Mouse (Mus musculus) left cerebral cortex, adult 2 months (tissue): ENCODE results near the gene Rab33b. TPM values are rescaled to one million over a fixed set of nuclear protein-coding genes. Genes with fewer than 3 reads are reported as not detected.

Experiments used
- DNase-seq, 2 experiments: peaks; one replicate each; pipeline ENCODE4 v3.0.0; 2021 to 2022; ENCODE audit warnings: low spot score in 2 of 2, mixed read lengths in 1 of 2; ENCODE audit errors: extremely low spot score in 1 of 2
- H3K27ac ChIP-seq: fragments of 200-600 bp; 2 replicates; pipeline ENCODE4 v1.8.1; 2022
- H3K4me3 ChIP-seq: fragments of 200-600 bp; 2 replicates; pipeline ENCODE4 v1.8.1; 2022
- CTCF ChIP-seq: fragments of 200-600 bp; IDR thresholded peaks from 2 replicates; pipeline ENCODE4 v1.8.1; 2022; ENCODE audit warnings: antibody characterized with exemption, mild to moderate bottlenecking, moderate library complexity
- intact Hi-C: fragments of 180-260 bp; cut with DNase I; formaldehyde crosslinking; loops from one replicate; pipeline ENCODE4 v1.15.1; 2025
- total RNA-seq, 2 experiments: library from RNA; stranded (reverse); gene quantifications; 2 replicates each; pipeline ENCODE4 v1.2.3; 2021

Rab33b gene
- total RNA-seq, 2 experiments from 2014 or later: 19.2 to 20.8 TPM

DNA sequence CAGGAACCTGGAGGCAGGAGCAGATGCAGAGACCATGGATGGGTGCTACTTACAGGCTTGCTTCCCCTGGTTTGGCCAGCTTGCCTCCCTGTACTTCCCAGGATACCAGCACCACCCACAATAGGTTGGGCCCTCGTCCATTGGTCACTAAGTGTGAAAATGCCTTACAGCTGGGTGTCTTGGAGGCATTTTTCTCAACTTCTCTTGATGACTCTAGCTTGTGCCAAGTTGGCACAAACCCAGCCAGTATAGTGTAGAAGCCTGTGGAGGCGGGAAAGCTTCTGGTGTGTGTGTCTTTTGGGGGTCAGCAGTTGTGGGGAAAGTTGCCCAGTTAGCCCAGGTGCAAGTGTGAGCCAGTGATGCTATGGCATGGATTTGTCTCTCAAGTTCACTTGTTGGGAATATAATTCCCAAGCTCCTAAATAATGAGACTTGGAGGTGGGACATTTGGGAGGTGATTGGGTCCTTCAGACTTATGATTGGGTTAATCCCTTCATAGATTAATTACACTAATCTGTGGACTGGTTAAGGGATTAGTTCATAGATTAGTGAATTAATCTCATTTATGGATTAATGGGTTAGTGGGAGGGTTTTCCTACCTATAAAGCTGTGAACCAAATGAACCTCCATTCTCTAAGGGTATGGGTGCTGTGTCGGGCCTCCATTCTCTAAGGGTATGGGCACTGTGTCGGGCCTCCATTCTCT, 2.9 kb downstream of the Rab33b start:
- no peak overlapping the region for H3K27ac ChIP-seq
- no peak for TF ChIP-seq CTCF
- intact Hi-C loops: loop anchor here (10.0 kb wide), 1 partner anchor 168 kb away; no protein-coding TSS in a partner anchor
- H3K4me3 ChIP-seq: no peak overlapping the region
- DNase-seq: no peak

DNA sequence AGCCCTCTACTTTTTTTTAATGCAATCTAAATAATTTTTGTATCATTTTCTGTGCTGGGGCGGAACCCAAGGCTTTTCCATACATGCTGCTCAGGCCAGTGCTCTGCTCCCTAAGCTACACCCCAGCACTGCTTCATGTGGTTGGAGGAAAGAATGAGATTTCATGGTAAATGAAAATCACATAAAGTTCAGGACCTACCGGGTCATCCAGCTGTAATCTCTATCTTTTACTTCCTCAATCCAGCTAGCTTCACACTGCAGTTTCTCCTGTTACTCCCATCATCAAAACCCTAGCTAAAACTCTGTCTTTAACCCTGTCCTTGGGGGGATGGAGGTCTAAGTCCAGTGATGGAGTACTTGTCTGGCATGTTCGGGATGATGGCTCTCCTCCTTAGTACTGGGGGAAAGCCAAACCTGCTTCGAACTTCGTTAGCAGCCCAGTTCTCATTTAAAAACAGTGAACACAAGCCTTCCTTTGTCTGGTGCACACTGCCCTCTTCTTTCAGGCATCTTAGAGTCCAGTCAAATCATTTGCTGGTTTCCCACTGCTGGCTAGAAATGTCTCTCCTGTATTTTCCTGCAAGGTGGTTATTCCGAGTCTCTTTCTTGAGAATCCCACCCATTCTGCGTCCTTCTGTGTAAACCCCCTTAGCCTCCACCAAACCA, 6.5 kb downstream of the Rab33b start:
- H3K4me3 ChIP-seq: no peak overlapping the region
- no peak for TF ChIP-seq CTCF
- no peak for DNase-seq
- H3K27ac ChIP-seq: peak overlapping the region; percentile 36; the same call in 1 of the 2 replicates
- intact Hi-C loops: no loop called here

- H3K4me3 ChIP-seq: no peak overlapping the region
- intact Hi-C loops: no loop called here
- TF ChIP-seq CTCF: no peak
- H3K27ac ChIP-seq: no peak overlapping the region
- no peak for DNase-seq
Observed at GRCm38 (mm10) chr3:51493272-51493838, 9.6 kb downstream of the Rab33b start.

- TF ChIP-seq CTCF: no peak
- Histone ChIP-seq H3K27ac (no peak overlapping the region), H3K4me3 (no peak overlapping the region)
- intact Hi-C loops: no loop called here
- no peak for DNase-seq
Observed at GRCm38 (mm10) chr3:51494466-51494865, 10.7 kb downstream of the Rab33b start.

DNA sequence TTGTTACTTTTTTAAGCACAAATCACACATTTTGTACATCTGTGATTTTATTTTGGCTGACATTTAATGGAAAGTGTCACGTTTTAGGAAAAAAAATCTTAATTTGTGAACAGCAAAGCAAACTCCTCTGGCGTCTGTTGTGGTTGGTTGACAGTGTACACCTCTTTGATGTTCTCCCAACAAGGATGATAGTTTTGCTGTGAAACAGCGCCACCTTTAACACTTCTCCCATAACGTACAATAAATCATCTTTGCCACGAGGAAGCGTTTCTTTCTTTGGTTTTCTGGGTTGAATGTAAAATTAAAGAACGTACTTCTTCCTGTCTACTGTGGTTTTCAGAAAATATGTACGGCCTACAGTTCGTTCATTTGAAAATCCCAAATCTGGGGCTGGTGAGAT, 11.9 kb downstream of the Rab33b start:
- H3K27ac ChIP-seq: no peak overlapping the region
- DNase-seq: no peak
- intact Hi-C loops: no loop called here
- H3K4me3 ChIP-seq: no peak overlapping the region
- no peak for TF ChIP-seq CTCF

DNA sequence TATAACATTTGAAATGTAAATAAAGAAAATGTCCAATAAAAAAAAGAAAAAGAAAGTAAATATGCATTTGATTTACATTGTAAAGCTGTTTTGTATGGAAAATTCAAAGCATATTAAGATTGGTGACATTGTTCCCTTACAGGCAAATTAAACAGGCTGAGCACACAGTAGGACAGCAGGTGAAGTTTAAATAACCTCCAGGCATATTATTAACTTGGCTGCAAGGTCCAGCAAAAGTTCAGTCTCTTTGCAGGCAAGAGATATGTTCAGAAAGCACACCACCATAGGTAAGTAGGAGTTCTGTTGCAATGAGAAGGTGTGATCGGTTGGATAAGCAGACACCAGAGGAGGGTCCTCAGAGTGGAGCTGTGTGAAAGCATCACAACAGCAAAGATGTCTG, 14.3 kb downstream of the Rab33b start:
- Histone ChIP-seq H3K27ac (no peak overlapping the region), H3K4me3 (no peak overlapping the region)
- intact Hi-C loops: no loop called here
- no peak for TF ChIP-seq CTCF
- DNase-seq: no peak

GRCm38 (mm10) chr3:51498659-51499058, 14.9 kb downstream of the Rab33b start:
- TF ChIP-seq CTCF: no peak
- no peak for DNase-seq
- H3K4me3 ChIP-seq: no peak overlapping the region
- 0 out of 2 replicates have a peak overlapping the region, but pooled peaks have one; percentile 32 for H3K27ac ChIP-seq
- intact Hi-C loops: no loop called here

DNA sequence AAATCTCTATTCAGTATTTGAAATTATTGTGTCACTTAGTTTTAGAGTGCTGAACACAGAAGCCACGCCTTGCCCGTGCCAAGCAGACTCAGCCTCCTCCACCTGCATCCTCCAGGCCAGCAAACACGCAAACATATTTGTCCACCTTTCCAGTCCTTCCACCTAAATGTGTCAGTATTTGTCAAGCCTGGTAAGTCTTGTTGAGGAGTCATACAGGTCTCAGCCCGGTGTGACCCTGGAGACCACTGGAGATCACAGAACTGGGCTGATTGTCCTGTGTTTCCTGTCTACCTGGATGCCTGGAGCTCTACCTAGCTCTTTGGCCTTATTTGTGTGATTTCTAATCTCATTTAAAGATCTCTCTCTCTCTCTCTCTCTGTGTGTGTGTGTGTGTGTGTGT, 16.2 kb downstream of the Rab33b start:
- TF ChIP-seq CTCF: no peak
- Histone ChIP-seq H3K4me3 (no peak overlapping the region), H3K27ac (no peak overlapping the region)
- intact Hi-C loops: no loop called here
- DNase-seq: no peak

DNA sequence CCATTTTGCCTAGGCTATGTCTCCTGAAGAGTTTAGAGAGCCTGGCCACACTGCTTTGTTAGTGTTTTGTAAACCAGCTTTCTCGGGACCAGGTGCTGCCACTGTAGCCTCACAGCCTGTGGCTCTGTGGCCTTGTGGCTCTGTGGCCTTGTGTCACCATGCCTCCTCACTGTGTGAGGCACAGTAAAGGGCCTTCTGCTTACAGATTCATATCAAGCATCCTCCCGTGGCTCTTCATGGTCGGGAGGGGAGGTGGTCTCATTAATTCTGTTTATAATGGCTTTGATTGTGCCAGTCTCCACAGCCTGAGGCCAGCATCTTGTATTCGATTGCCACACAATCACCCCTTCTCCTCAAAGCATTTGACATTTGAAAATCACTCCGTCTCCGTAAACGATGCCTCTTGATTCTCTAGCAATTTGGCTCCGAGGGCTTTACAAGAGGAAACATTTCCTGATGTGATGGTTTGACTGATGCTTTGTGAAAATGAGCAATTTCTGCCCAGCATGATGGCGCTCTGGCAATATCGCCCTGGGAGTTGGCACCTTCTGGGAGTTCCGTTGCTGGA, 20.7 kb downstream of the Rab33b start:
- no peak overlapping the region for H3K4me3 ChIP-seq
- no peak overlapping the region for H3K27ac ChIP-seq
- intact Hi-C loops: no loop called here
- TF ChIP-seq CTCF: no peak
- DNase-seq: no peak

DNA sequence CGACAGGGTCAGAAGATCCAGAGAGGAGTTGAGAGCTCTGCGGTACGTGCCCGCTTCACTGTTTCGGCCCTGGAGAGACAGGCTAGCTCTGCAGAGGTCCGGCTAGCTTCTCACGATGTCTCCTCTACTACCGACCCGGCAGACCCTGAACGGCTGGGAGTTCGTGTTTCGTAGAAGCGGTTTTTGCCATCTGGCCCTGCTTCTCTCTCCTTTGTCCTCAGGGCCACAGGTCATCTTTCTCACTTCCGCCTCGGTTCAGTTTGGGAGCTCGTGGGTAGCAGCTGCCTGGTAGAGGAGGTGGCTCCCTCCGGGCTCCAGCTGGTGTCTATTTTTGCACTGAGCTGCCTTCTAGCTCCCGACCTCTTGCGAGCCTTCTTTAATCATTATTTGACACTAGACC, 21.7 kb downstream of the Rab33b start:
- intact Hi-C loops: no loop called here
- TF ChIP-seq CTCF: no peak
- DNase-seq: no peak
- Histone ChIP-seq H3K27ac (no peak overlapping the region), H3K4me3 (no peak overlapping the region)

DNA sequence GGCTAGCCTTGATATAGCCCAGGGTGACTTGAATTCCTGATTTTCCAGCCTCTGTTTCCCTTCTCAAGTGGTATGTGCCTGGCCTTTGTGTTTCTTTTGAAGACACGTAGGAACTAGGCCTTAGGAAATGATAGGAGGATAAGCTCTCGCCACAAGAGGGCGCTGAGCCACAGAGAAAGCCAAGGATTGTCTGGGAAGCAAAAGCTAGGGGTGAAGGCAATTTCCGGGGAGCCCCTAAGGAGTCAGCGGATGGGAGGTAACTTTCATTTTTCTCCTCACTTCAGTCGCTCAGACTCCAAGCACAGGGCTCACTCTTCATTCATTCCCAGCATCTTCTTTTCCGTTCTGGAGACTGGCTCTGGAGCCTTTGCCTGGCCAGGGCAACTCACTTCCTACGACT, 27.2 kb downstream of the Rab33b start:
- DNase-seq: peak; percentile 70 to 81
- peak; percentile 84 for TF ChIP-seq CTCF
- H3K4me3 ChIP-seq: no peak overlapping the region
- no peak overlapping the region for H3K27ac ChIP-seq
- intact Hi-C loops: loop anchor here (1.0 to 2.0 kb wide), 3 partner anchors 50 to 732 kb away; partner anchors contain the start of gene Setd7

DNA sequence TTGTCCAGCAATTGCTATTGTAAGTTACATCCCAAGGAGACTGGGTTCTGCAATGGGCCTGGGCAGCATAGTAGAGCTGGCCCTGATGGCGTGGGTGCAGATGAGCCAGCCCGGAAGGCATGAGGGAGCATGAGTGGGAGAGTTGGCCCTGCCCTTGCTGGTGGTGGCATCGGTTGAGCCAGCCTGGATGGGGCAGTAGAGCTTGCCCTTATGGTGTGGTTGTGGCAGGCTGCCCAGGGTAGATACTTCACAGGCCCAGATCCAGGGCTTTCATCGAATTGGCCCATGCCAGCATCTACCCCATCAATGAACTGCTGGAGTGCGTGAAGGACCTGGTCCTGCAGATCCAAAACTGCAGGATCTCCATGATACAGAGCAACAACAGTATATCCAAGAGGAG, 28.3 kb downstream of the Rab33b start:
- intact Hi-C loops: loop anchor here (1.0 to 2.0 kb wide), 3 partner anchors 49 to 731 kb away; partner anchors contain the start of gene Setd7

More for the DNA sequence above, 28.3 kb downstream of the Rab33b start:
- TF ChIP-seq CTCF: no peak
- no peak for DNase-seq
- Histone ChIP-seq H3K4me3 (no peak overlapping the region), H3K27ac (no peak overlapping the region)
